Comparison of ENCODE assay signal across 25 mouse cellular contexts in genomic region chr6:119533170-119533709, GRCm38 (mm10). TPM values are rescaled to one million over a fixed set of nuclear protein-coding genes. Genes with fewer than 3 reads are reported as not detected.
"Had no signal": no experiment of that assay in that cellular context is flagged by ENCODE, and none has a peak within 500 bp of the region (broad histone marks: within the 10 kb centered on the region; RNA-seq: fewer than 3 reads in every experiment).

No protein-coding gene starts in this region.

- H3K9ac ChIP-seq: heart, embryonic 13.5 days; heart, embryonic 15.5 days; hindbrain, embryonic 13.5 days; hindbrain, embryonic 15.5 days; kidney, embryonic 15.5 days; limb, embryonic 13.5 days had no signal

- ATAC-seq: hindbrain, postnatal 0 days; intestine, embryonic 16.5 days had no signal

- DNase-seq: gastrocnemius, postnatal 14 days; gastrocnemius, postnatal 36 days; heart, adult 11 months; heart, adult 2 months; heart, postnatal 14 days; heart, postnatal 36 days; kidney, adult 11 months; kidney, adult 2 months; kidney, adult 9 months; kidney, postnatal 14 days; kidney, postnatal 36 days; layer of hippocampus, adult 9-11 months; layer of hippocampus, postnatal 36 days; left cerebral cortex, postnatal 4 days had no signal

- H3K4me3 ChIP-seq: heart, adult 2 months; heart, embryonic 13.5 days; heart, embryonic 15.5 days; hindbrain, embryonic 13.5 days; hindbrain, embryonic 15.5 days; kidney, embryonic 15.5 days; limb, embryonic 13.5 days had no signal

- H3K4me2 ChIP-seq: heart, embryonic 11.5 days; heart, embryonic 13.5 days; heart, embryonic 15.5 days; hindbrain, embryonic 13.5 days; hindbrain, embryonic 15.5 days; kidney, embryonic 15.5 days; limb, embryonic 13.5 days had no signal

- H3K36me3 ChIP-seq: heart, embryonic 13.5 days; heart, embryonic 15.5 days; hindbrain, embryonic 13.5 days; hindbrain, embryonic 15.5 days; kidney, embryonic 15.5 days; limb, embryonic 13.5 days had no signal

- H3K27ac ChIP-seq: heart, adult 2 months; heart, embryonic 13.5 days; heart, embryonic 15.5 days; hindbrain, embryonic 13.5 days; hindbrain, embryonic 15.5 days; hindbrain, postnatal 0 days; kidney, embryonic 15.5 days; kidney, postnatal 0 days; limb, embryonic 13.5 days had no signal

- H3K4me1 ChIP-seq: heart, embryonic 13.5 days; heart, embryonic 15.5 days; hindbrain, embryonic 13.5 days; hindbrain, embryonic 15.5 days; limb, embryonic 13.5 days had no signal

- H3K9me3 ChIP-seq: heart, embryonic 13.5 days; heart, embryonic 15.5 days; hindbrain, embryonic 13.5 days; hindbrain, embryonic 15.5 days; kidney, embryonic 15.5 days; limb, embryonic 13.5 days had no signal

- H3K27me3 ChIP-seq: heart, embryonic 13.5 days; heart, embryonic 15.5 days; hindbrain, embryonic 13.5 days; hindbrain, embryonic 15.5 days; kidney, embryonic 15.5 days; limb, embryonic 13.5 days had no signal

RNA-seq across cellular contexts. Expression of gene Wnt5b, which starts 10.9 kb away (rescaled TPM):
- total RNA-seq: hematopoietic stem cell, adult 5-6 weeks had no signal
